Mouse (Mus musculus) kidney, postnatal 36 days (tissue): ENCODE results near the gene Kcnq1.
A peak's percentile ranks its signal among the peaks of the same experiment; 100 is the strongest.

ENCODE experiments used
- DNase-seq, 2 experiments: peaks; one replicate each; pipeline ENCODE4 v3.0.0; 2021 to 2022; ENCODE audit warnings: mixed read lengths in 2 of 2

Gene Kcnq1

DNA sequence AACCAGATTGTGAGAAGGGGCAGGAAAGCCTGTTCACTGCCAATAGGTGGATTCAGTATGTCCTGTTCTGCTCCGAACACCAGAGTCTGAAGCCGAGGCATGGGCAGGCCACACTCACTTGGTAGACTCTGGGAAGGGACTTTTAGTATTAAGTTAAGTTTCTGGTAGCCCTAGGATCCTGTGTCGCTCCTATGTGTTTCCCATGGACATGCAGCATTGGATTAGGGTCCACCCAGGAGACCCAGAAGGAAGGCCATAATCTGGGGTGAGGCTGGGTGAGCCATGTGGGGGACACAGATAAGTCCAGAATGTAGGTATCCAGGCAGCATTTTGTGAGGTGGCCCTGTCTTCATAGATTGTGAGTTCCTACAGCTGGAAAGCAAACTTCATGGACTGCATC lies 81.0 kb downstream of the Kcnq1 start:
- DNase-seq = no peak

DNA sequence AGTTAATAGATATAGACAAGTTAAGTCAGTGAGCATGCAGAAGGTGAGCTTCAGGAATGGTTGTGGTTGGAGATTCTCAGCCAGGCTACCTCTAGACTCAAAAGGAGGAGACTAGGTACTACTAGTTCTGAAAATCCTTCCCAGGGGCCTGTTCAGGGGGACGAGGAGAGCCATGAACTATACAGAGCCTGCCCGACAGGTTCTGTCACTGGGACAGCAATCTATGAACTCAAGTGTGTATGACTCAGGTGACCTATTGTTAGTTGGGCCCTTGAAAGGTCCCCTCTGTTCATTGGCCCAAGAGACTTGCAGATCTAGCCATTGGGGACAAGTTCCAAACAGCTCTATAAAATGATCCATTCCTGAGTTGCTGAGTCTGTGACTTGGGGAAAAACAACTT lies 82.4 kb downstream of the Kcnq1 start:
- no peak for DNase-seq

DNA sequence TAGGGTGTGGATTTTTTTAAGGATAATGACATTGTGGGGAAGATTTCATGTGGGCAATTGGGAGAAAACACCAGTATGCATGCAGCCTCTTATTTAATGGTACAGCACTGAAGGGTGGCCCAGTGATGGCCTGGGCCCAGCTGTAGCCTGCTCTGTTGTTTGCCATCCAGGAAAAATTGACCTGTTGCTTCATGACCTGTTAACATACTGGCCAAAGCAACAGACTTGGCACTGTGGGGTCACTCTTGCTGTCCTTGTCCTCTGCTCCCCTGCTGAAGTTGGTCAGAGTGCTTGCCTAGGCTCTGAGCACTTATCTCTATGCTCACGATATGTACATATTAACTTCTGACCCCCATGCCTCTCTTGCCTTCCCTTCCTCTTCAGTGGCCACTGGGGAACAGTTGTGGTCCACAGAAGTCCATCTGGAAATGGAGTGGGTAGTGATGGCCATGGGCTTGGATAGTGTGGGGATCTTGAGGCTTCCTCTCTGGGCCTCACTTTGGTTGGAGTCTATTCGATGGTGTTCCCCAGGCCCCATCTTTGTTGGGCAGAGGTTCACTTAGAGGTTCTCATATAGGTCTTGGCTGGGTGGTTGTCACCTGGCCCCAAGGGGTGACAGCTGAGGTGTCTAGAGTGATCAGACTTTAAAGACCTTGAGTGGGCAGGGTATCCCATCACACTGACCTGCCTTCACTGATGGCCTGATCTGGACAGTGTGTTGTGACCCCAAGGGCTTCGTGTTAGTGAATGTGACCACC lies 84.0 kb downstream of the Kcnq1 start:
- DNase-seq = no peak

DNA sequence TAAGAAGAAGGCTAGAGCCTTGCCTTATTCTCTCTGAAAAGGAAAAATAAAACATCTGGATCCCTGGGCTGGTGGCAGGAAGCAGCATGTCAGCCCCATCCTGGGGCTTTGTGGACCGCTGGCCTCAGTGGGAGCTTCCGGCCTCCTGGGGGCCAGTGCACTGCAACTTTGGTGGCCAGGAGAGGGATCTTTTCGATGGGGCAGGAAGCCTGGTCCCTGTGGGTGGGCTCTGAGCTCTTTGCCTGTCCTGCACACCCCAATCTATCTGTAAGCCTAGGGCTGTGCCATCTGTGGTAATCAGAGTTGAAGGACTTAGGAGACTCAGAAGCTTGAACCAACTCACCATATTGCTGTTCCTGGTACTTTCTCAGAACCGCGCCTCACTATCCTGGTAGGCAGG lies 84.7 kb downstream of the Kcnq1 start:
- DNase-seq = no peak

DNA sequence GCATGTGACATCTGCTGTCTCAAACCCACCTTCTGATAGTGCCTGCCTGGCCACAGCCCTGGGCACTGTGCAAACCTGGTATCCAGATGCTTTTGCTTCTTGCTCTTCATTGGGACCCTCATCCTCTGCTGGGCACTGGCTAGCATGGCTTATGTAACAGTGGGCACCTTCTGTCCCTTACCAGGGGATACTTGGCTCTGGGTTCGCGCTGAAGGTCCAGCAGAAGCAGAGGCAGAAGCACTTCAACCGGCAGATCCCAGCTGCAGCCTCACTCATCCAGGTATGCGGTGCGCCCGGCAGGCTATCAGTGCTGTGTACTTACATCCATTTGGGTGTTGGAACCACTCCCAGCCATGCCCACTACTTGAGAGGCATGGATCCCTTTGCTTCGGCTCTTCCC lies 86.2 kb downstream of the Kcnq1 start:
- no peak for DNase-seq

DNA sequence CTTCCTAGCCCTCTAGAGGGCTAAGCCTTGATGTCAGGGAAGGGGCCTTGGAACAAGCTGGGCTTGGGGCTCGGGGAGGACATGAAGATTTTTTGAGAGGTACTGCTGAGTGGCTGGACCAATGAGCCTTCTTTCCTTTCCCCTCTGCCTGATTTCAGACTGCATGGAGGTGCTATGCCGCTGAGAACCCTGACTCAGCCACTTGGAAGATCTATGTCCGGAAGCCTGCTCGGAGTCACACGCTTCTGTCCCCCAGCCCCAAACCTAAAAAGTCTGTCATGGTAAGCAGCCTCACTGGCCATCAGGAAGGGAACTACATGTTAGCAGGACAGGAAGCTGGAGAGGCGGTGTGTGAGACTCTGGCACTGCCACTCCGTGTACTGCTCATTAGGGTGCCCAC lies 87.9 kb downstream of the Kcnq1 start:
- no peak for DNase-seq

DNA sequence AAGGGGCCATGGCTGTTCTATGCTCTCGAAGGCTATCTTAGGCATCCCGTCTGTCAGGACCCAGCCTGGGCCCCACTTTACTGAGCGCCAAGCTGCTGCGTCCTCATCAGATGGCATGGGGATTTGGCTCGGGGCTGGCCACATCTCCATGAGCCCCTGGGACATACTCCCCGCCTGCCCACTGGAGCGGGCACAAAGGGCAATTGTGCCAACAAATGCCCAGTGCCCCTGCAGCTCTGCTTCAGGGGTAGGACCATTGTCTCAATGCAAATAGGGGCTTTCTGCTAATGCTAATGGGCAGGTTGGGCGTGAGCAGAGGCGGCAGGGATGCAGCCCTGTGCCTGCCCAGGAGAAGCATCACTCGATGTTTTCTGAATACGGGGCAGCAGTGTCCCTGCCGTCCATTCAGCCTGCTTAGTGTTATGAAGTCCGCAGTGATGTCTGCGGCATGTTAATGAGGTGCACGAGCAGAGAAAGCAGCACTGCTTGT lies 91.8 kb downstream of the Kcnq1 start:
- no peak for DNase-seq

DNA sequence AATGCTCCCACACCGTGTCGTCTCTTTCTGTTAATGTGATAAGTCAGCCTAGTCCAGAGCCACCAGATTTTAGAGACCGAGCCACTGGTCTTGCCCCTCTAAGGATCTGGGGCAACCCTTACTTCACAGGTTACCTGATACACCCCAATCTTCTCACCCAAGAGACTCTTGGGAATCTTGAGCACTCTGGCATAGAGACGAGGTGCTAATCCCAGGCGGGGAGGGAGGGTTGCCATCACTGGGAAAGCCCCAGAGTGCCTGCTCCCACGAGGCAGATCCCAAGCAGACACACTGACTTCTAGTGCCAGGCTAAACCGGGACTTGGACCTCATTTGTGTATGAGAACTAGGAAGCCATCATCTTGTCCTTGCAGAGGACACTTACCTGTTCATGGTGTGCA lies 92.3 kb downstream of the Kcnq1 start:
- DNase-seq = no peak

DNA sequence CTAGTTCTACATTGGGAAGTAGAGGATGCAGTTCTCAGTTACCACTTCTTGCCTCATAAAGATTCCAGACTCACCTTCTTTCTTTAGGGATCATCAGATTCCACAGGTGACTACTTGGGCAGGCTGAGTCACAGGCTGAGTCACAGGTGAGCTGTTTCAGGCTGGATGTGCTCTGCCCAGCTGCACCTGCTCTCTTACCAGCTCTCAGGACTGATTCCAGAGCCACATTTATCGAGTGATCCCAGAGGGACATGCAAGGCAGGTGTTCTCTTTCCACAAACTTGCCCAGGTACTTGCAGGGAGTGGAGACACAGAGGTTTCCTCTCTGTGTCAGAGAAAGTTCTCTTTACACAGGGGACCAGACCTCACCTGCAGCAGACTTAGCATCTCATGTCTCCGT lies 95.1 kb downstream of the Kcnq1 start:
- DNase-seq = no peak

DNA sequence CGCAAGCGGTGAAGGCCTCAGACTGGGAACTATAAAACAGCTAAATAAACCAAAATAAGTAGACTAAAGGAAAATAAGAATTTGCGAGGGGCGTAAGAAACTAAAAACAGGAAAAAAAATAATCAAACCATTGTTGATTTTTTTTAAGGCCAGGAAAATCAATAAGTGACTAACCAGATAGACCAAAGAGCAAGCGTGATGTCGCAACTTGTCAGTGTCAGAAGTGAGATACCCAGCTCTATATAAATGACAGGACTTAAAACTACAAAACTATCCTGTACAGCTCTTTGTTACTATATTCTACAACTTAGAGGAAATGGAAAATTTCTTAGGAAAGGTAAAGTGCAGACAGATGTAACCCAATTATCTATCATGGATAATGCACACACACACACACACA lies 97.7 kb downstream of the Kcnq1 start:
- no peak for DNase-seq

DNA sequence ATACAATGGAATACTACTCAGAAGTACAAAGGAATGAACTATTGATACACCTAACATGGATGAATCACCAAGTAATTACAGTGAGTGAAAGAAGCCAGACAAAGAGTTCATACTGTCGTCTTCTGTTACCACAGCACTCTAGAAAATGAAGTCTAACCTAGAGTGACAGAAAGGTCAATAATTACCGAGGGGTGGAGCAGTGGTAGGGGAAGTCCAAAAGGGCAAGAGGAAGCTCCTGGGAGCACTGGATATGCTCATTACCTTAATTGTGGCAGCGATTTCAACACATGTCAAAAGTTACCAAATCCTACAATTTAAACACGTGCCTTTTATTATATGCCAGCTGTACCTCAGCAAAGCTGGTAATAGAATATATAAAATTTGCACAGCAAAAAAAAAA lies 100.9 kb downstream of the Kcnq1 start:
- DNase-seq = peak; percentile 52 to 76

DNA sequence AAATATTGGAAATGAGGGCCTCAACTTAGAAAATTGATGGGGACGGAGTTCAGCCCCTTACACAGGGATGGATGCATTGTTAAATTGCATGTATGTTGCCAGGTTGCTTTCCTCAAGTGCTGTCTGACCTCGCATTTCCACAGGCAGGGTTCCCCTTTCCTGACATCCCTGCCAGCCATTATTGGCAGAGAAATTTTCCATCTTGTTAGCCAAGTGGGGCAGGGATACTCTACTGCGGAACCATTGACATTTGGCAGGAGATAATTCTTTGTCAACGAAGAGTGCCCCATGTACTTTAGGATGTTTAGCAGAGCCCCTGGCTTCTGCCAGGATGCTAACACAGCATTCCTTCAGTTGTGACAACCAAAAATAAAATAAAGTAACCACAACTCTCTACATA lies 104.6 kb downstream of the Kcnq1 start:
- DNase-seq = peak; percentile 14 to 20

DNA sequence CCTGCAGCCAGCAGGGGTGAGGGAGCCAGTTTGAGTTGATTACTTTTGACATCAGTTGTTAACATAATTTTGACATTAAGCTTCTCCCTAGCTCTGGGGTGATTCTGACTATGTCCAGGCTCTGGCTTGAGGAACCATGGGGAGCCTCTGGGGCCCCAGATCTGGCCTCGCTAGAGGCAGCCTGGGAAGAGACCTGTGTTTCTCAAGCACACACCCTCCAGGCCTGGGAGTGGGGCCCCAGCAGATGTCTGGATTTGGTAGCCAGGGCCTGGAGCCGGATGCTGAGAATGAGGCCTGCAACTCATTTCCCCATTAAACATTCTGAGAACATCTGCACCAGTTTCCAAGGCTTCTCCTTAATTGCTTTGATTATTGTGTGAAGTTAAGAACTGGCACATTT lies 145.0 kb downstream of the Kcnq1 start:
- DNase-seq = no peak

DNA sequence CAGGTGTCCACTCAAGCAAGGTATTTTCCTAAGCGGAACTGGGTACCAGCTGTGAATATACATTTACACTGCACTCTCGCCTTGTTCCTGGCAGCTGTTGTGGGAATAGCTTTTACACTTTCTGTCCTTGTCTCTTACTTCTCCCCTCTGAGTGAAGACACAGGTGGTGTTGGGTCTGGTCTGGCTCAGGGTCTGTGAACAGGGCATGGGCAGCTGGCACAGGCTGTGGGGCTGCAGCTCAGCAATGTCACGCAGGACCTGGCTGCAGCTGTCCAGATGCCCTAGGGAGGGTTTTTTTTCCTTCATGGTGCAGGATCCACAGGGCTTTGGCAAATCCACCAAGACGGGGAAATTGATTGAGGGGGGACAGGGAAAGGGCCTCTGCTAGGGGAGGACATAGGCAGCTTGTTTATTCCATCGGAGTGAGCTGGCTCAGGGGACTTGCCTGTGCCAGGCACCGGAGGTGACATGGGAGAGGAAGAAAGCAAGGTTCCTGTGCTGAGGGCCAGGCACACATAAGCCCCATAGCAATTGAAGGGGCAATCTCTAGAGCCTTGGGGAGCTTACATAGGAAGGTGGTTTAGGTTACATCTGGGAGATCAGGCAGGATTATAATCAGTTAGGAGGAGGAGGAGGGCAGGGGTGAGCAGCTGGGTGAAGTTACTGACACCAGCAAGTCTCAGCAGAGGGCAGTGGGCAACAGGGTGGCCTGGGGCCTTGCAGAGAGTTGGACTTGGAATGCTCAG lies 147.1 kb downstream of the Kcnq1 start:
- no peak for DNase-seq

DNA sequence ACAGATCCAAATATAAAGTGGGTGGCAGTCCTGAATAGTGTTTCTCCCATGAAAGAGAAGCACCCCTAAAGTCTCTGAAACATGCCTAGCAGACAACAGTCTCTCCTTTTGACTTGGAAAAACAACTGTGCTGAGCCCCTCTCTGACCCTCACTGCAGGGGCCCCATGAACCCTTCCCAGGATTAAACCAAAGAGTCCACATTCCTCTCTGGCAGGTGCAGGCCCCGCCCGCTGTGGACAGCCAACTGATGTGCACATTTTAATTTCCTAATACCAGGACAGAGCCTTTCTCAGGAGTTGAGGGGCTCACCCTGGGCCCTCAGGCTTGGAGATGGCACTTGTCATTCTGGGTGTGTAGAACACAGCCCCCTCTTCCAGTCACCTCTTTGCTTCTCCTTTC lies 148.7 kb downstream of the Kcnq1 start:
- DNase-seq = no peak

DNA sequence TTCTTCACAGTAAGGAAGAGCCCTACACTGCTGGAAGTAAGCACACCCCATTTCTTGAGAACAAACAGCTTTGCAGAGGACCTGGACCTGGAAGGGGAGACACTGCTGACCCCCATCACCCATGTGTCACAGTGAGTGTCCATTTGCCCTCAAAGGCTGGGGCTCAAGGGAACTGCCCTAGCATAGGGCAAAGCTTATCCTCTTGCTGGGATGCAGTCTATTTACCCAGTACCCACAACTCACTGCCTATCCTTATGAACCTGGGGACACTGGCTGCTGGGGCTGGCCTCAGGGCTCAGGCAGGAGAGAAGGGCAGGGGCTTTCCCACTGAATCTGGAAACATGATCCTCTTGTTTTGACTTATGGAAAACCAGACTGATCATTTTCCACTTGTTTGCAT lies 155.1 kb downstream of the Kcnq1 start:
- no peak for DNase-seq

DNA sequence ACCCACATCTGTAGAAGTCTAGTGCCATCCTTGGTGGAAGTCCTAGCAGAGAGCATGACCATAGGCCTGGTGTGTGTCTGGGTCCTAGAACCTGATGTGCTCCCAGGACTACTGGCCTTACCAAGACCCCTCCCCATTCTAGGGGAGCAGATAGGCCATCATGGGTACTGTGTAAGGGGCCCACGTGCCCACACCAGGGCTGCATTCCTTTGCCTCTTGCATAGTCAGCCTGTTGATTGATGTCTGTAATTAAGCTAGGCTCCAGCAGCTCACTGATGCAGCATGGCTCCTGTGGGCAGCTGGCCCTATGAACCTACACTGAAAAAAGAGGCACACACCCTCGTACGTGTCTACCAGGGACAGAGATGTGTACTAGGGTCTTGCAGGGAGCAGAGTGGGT lies 157.4 kb downstream of the Kcnq1 start:
- no peak for DNase-seq

DNA sequence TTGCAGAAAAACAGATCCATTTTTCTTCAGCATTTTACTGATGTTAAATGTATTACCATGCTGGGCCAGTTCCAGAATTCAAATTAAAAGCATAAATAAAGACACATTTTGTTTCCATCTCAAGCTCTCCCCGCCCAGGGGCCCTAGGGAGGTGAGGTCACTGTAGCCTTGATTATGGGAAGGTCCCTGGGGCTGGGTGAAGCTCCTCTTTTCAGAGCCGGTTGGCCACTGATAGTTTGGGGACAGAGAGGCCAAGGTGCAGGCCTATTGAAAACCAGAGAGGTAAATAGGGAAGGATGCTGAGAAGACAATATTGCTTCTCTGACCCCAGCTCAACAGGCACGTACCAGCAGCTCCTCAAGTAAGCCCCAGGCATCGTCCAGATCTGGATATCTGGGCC lies 157.8 kb downstream of the Kcnq1 start:
- no peak for DNase-seq

DNA sequence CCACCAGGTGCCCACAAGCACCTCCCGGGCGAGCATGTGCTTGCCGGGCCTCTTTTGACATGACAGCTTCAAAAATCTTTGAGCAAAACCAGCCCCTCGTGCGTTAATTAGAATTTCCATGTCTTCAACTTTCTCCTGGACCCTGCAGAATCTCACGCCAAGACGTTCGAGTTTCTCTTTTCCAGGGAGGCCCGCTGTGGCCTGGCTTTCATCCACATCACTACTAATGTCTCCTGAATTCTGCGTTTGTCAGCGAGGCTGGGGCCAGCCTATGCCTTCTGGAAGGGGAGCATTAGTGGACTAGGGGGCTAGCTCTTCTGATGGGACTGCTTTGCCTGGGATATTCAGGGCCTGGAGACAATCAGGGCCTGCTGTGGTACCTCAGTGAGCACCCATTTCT lies 159.2 kb downstream of the Kcnq1 start:
- no peak for DNase-seq

DNA sequence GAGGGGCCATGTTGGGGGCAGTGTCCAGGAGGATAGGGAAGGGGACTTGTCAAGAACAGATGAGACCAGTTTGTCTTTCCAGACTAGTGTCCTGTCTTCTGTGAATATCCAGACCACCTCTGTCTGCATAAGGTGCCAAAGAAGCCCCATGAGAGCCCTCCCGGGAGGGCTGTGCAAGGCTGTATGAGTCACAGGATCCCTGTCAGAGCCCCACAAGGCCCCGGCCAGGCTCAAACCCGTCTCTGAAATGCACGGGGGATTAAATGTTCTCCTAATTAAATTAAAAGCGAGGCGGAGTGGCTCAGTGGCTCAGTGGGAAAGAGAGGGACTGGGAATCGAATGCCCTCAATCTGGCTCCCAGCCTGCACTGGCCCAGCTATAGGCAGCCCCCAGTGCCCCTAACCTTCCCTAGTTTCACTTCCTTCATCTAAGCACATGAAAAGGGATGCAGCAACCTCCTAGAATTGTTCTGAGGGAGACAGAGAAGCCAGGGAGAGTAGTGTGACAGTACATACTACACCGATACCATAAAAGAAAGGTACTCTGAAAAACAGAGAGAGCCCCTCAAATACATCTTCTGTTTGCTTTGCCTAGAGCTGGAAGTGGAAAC lies 159.8 kb downstream of the Kcnq1 start:
- DNase-seq = no peak

DNA sequence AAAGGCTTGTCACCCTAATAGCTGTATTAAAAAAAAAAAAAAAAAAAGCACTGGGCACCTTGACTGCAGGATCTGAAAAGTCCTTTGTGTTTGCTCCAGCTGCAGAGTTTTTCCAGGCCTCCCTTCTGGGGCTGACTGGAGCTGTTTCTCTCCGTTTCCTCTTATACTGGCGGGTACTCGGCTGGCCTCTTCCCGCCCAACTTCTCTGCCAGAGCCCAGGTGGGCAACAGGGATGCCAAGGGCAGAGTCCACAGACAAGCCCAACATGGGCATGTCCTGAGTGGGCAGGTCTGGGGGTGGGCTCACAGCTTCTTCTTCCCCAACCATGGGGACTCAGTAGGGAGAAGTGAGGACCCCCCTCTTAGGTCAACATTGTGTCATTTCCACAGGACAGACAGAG lies 167.6 kb downstream of the Kcnq1 start:
- no peak for DNase-seq

DNA sequence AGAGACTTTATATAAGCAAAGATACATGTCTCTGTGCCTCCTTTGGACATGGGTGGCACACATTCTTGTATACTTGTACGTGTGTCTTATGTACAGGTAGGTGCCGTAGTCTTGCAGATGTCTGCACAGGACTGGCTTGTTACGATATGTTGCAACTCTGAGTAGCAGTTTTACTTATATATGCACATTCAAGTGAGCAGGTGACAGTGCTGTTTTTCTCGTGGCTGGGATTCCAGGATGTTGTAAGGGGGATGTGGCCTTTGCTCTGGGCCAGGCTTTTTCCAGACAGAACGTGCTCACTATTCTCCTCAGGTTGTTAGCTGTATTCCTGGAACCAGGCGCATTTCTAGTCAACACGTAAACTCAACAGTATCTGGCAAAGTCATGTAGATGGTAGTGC lies 168.9 kb downstream of the Kcnq1 start:
- DNase-seq = no peak

DNA sequence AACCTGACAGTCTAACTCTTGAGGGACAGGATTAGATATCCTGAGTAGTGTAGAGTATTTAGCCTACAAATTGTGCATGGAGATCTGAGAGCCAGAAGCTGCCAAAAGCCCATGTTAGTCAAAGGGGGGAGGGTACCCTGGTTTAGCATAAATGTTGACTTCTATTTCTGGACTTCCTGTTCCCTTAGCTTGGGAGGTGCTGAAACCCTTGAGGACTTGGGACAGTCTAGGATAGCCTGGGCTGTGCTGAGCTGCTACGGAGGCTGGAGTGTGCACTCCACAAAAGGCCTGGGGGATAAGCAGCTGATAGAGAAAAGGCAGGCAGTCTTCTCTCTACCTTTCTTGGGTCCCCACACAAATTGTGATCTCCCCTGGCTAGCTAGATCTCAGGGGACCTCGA lies 177.5 kb downstream of the Kcnq1 start:
- no peak for DNase-seq

DNA sequence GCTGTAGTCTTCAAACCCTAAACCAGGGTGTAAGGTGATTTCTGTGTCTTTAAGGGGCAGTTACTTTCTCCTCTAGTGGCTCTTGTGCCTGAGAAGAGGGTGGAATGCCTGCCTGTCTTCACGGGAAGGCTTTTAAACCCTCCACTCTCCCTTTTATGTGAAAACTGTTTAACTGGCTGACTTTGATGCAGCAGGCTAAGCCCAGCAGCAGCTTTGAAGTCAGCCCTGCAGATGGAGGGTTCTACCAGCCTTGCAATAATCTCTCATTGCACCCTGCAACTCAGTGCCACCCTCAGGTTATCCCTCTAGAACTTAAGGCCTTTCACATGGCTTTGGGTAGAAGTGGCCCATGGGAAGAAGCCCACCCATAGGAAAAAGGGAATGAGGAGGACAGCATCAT lies 178.7 kb downstream of the Kcnq1 start:
- DNase-seq = no peak
